Mouse (Mus musculus): Measurements from ENCODE around the gene Gemin2.
"Not testable (repeated sequence)": the region's sequence is repeated elsewhere in the genome, so short reads cannot be mapped to it uniquely, and the experiment has no call there.

Gene Gemin2

DNA sequence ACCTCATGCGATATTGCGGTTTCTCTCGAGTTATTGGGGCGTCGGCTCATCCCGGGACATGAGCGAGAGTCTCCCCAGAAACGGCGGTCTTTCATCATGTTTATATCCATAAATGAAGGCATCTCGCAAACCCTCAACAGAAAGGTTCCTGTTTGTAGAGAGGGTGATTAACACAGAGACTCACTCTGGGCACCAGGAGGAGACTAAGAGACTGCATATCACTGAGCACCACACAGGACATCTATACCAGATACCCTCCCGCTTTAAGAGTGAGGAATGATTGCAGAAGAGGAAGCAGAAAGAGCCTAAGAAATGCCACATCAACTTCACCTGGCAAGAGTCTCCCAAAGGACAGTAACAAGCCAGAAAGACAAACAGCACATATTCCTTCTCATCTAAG is 43.0 kb downstream of the Gemin2 start:
- no peak for DNase-seq (ENCODE audit: low spot score in 2 of 2)

DNA sequence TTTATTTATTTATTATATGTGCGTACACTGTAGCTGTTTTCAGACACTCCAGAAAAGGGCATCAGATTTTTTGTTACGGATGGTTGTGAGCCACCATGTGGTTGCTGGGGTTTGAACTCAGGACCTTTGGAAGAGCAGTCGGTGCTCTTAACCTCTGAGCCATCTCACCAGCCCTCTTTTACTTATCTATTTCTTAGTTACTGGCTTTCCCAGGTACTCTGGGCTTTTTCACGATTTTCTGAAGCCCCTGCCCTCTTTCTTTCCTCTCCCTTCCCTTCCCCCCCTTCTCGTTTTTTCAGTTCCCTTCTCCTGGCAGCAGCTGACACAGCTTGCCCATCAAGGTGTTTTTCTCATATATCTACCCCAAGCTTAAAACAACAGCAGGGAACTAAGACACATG is 45.0 kb downstream of the Gemin2 start:
- not testable (repeated sequence) for DNase-seq (ENCODE audit: low spot score in 2 of 2)

DNA sequence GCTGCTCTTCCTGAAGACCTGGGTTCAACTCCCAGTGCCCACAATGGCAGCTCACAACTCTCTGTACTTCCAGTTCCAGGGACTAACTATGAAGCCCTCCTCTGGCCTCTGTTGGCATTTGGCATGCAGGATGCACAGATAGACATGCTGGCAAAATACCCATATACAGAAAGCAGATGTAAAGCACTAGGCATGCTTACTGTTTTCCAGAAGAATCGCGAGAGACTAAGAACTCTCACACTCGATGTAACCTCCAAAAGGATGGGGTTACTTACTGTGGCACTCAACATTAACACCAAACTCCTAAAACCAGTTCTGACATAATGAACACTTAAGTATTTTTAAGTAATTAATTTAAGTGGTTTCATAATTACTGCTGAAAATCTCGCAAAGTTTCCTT is 47.1 kb downstream of the Gemin2 start:
- no peak for DNase-seq (ENCODE audit: low spot score in 2 of 2)

DNA sequence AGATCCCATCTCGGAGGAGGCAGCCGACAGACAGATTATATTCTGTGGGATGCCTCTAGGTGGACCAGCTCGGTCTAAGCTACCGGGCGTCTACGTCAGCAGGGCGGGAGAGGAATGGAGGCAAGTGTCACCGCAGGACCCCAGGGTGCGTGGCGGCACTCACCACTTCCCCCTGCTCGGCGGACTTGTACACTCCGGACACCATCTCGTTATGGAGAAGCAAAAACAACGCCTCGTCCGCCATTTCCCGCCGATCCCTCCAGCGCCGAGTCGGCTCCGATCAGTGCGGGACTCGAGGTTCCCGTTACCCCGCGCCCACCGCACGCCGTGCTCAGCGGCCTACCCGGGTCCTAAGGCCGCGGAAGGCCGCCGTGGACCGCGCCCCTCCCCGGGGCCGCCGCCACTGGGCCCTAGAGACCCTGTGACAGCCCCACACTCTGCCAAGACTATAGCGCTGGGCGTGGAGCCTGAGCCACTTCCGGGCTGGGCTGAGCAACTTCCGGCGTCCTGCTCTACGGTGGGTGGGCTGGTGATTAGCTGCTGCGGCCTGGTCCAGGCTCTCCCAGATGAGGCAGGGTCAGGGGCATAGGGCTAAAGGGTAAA is 47.9 kb downstream of the Gemin2 start, which contains the start of gene Trappc6b:
Trappc6b (minus strand) TSS at position 480 of the 603 bp plus-strand sequence.
- peak; percentile 74 to 77 for DNase-seq (ENCODE audit: low spot score in 2 of 2)

DNA sequence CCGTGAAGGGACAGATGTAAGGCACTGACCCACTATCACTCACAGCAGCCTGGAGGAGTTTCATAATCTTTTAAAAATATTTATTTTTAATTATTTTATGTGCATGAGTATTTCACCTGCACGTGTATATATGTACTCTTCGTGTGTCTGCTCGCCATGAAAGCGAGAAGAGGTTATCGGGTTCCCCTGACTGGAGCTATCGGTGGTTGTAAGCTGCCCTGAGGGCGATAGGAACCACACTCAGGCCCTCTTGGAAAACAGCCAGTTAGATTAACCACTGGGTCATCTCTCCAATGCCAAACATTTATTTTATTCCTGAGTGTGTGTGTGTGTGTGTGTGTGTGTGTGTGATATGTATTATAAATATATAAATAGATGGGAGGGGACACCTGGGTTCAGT is 51.6 kb downstream of the Gemin2 start:
- DNase-seq (ENCODE audit: low spot score in 2 of 2) = no peak

DNA sequence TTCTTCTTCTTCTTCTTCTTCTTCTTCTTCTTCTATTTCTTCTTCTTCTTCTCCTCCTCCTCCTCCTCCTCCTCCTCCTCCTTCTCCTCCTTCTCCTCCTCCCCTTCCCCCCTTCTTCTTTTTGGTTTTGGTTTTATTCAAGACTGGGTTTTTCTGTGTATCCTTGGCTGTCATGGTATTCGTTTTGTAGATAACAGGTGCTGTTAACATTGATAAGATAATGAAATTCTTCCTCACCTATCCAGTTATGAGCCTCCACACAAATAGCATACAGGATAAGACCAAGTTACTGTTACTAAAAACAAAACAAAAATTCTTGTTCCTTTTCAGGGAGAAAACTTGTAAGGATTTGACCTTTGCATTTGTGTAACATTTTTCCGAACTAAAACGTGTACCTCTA is 52.6 kb downstream of the Gemin2 start:
- no peak for DNase-seq (ENCODE audit: low spot score in 2 of 2)

DNA sequence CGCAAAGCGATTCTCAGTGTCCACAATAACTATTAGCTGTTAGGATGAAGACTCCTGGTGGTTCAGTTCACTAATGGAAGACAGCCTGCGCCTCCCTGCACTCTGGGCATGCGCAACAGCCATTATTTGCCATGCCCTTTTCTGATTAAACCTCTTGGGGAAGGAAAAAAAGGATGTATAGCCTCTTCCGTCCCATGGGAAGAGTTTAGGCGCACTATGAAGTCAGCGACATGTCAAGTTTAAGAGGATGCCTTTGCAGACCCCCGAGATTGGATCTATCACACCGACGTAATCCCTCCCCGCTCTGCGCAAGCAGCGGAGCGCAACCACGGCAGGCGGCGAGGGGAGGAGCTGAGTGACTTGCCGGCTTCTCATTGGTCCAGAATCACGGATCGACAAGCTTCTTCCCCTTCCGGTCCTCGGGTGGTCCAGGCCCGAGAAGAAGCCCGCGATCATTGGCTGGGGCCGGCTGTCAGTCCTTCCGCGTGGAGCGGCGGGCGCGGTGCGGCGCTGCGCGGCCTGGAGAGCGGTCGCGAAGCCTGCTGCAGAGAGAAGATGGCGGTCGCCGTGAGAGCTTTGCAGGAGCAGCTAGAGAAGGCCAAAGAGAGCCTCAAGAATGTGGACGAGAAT is 53.4 kb downstream of the Gemin2 start, which contains the start of gene Pnn:
Pnn (plus strand) TSS at position 437 of the 630 bp plus-strand sequence.
- peak; percentile 97 to 98 for DNase-seq (ENCODE audit: low spot score in 2 of 2)

DNA sequence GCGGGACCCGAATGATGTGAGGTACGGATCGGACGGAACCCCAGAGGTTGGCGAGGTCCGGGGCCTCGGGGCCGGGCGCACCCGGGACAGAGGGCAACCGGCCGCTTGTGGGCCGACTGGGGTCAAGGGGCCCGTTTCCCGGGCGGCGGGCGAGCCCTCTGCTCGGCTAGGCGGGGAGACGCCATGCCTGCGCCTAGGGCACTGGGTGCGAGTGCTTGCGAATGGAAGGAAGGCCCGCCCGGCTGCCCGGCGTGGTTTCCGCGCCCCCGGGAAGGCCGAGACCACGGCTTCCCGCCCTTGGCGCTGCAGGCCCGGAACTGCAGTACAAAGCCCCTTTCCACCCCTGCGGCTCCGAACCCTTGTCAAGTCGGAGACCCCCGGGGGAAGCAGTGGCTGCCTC is 53.9 kb downstream of the Gemin2 start:
- DNase-seq (ENCODE audit: low spot score in 2 of 2) = peak; percentile 32 to 42

DNA sequence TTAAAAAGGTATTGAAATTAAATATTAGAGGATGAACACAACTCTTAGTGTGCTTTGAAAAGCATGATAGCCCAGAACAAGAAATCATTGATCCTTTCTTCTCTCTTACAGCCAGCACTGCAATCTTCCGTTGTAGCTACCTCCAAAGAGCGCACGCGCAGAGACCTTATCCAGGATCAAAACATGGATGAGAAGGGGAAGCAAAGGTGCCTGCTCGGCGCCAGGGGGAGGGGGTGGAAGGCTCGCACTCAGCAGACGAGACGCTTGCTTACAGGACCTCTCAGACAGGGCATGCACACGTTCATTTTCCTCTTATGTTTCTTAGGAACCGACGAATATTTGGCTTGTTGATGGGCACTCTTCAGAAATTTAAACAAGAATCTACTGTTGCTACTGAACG is 55.6 kb downstream of the Gemin2 start:
- no peak for DNase-seq (ENCODE audit: low spot score in 2 of 2)

DNA sequence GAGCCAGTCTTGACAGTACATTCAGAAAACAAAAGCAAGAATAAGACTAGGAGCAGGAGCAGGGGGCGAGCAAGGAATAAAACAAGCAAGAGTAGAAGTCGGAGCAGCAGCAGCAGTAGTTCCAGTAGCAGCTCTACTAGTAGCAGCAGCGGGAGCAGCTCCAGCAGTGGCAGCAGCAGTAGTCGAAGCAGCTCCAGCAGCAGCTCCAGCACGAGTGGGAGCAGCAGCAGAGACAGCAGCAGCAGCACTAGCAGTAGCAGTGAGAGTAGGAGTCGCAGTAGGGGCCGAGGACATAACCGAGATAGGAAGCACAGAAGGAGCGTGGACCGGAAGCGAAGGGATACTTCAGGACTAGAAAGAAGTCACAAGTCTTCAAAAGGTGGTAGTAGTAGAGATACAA is 59.1 kb downstream of the Gemin2 start:
- no peak for DNase-seq (ENCODE audit: low spot score in 2 of 2)

DNA sequence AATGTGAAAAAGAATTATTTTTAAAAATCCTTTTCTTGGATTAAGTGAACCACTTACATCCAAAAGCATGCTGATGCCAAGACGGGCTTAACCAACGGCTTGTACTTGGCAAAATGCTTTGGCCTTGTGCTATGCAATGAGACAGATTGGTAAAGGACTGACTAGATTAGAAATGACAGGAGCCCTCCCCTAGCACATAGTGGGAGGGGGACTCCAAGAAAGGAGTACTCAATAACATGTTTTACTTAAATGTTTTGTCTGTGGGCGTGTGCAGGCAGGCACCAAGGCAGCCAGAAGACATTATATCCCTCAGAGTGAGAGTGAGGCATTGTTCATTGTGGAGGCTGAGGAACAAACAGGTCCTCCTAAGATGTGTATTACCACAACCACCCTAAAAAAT is 60.9 kb downstream of the Gemin2 start:
- no peak for DNase-seq (ENCODE audit: low spot score in 2 of 2)

DNA sequence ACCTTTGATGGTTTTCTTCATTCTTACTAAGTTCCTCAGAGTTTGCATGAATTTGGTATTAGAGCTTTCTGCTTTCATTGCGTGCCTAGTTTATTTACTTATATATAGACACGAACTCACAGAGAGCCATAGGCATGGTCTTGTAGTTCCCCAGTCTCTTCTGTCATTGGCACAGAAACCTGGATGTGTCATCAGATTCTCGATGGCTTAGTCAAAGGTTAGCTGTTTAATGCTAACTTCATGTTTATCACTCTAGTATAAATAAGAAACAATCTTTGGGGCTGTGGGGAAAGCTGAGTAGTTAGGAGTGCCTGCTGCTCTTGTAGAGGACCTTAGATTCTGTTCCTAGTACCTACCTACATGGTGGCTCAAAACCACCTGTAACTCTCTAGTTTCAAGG is 63.8 kb downstream of the Gemin2 start:
- DNase-seq (ENCODE audit: low spot score in 2 of 2) = no peak

DNA sequence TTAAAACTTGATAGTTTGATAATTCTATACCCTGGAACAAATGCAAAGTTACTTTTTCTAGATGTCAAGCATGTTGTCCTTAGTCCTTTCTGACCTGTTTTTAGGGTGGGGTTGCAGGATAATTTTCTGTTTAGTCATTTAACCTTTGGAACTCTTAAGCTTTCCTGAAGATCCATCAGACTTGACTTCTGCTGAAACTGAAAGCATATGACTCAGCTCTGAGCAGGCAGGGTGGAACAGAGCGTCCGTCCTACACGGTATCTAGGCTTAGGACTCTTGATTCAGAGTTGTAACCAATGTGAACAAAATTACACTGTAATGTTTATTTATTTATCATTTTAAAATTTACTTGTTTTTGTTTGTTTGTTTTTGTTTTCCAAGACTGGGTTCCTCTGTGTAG is 64.7 kb downstream of the Gemin2 start:
- no peak for DNase-seq (ENCODE audit: low spot score in 2 of 2)

All from spleen, postnatal 36 days (tissue).